Mouse (Mus musculus) lung, postnatal 0 days (tissue): ENCODE results near the gene Hibadh. TPM values are rescaled to one million over a fixed set of nuclear protein-coding genes. Genes with fewer than 3 reads are reported as not detected.
"Not testable (repeated sequence)": the region's sequence is repeated elsewhere in the genome, so short reads cannot be mapped to it uniquely, and the experiment has no call there.

ENCODE experiments used
- ATAC-seq: fragments of 200-750 bp; cut with Nextera tagmentation; 2 replicates; pipeline ENCODE4 v1.8.0; 2017; ENCODE audit warnings: moderate library complexity
- DNase-seq: peaks from one replicate; pipeline ENCODE4 v3.0.0-alpha.2; 2016; ENCODE audit warnings: low spot score
- H3K27ac ChIP-seq: fragments of 300-500 bp; sonication (generic); 2 replicates; pipeline ENCODE4 v1.5.1; 2014; ENCODE audit warnings: antibody characterized with exemption, mild to moderate bottlenecking, low read length, mixed read lengths
- H3K27me3 ChIP-seq: fragments of 300-500 bp; sonication (generic); replicated peaks from 2 replicates; pipeline ENCODE4 v1.6.1; 2014; ENCODE audit warnings: low read length, mixed read lengths; ENCODE audit not compliant: insufficient read depth
- H3K36me3 ChIP-seq: fragments of 300-500 bp; sonication (generic); 2 replicates; pipeline ENCODE4 v1.6.1; 2014; ENCODE audit warnings: low read length, mixed read lengths; ENCODE audit not compliant: insufficient read depth
- H3K4me1 ChIP-seq: fragments of 300-500 bp; sonication (generic); 2 replicates; pipeline ENCODE4 v1.6.1; 2014; ENCODE audit warnings: antibody characterized with exemption, low read depth, low read length, mixed read lengths; ENCODE audit not compliant: insufficient read depth
- H3K4me2 ChIP-seq: fragments of 300-500 bp; sonication (generic); replicated peaks from 2 replicates; pipeline ENCODE4 v1.6.1; 2014; ENCODE audit warnings: low read depth, mild to moderate bottlenecking, low read length, moderate library complexity, mixed read lengths
- H3K4me3 ChIP-seq: fragments of 300-500 bp; sonication (generic); 2 replicates; pipeline ENCODE4 v1.5.1; 2014; ENCODE audit warnings: low read depth, low read length
- H3K9ac ChIP-seq: fragments of 300-500 bp; sonication (generic); replicated peaks from 2 replicates; pipeline ENCODE4 v1.6.1; 2014; ENCODE audit warnings: low read depth, mild to moderate bottlenecking
- H3K9me3 ChIP-seq: fragments of 300-500 bp; sonication (generic); 2 replicates; pipeline ENCODE4 v1.6.1; 2016; ENCODE audit warnings: low read length, mixed read lengths
- CTCF ChIP-seq: IDR thresholded peaks from 2 replicates; pipeline ENCODE4 v1.5.1; 2016; ENCODE audit warnings: antibody characterized with exemption, mild to moderate bottlenecking
- EP300 ChIP-seq: IDR thresholded peaks from 2 replicates; pipeline ENCODE4 v1.6.1; 2016; ENCODE audit warnings: antibody characterized with exemption, mild to moderate bottlenecking, control low read depth
- WGBS: fragments of 180-500 bp; shearing (Covaris S2); extraction: QIAGEN DNeasy Blood & Tissue Kit; methylation state at CpG from one replicate; pipeline ENCODE4 v1.1.7; 2014; 5-methylcytosine and 5-hydroxymethylcytosine counted together
- polyA plus RNA-seq: library from polyadenylated mRNA; unstranded; fragments of >200 nt; fragmentation: Nextera tagmentation; extraction: Ambion mirVana; gene quantifications from 2 replicates; pipeline ENCODE4 v1.2.1, GENCODE M21; 2015

Gene Hibadh
- polyA plus RNA-seq, 1 experiment from 2014 or later = 113 TPM

DNA sequence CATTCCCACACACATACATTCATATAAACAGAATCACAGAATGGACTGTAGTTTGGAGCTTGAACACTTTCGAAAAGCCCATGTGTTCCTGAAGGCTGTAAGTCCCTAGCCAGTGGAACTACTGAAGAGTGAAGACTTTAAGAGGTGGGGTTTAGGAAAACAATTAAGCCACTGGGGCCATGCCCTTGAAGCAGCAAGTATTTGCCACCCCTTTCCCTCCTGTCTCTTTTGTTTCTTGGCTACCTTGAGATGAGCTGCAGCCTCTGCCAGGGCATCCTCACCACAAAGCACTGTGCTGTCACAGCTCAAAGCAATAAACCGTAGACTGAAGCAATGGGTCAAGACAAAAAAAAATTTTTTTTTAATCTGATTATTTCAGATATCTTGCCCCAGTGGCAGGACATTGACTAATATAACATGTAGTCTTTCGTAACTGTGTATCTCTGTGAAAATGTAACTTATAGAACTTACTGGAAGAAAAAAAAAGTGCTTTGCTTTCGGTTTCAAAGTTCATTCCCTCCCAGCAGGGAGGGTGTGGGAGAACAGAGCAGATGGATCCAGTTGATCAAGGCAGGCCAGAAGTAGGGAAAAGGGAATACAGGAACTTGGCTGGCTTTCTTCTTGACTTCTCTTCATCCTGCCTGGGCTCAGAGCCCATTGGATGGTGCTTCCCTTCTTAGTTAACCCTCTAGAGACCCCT lies 35.2 kb upstream of the Hibadh start:
- no peaks in the 10 kb centered on the region for H3K4me1 ChIP-seq
- no peaks in the 10 kb centered on the region for H3K9me3 ChIP-seq
- no peak overlapping the region; the same call in 1 of the 2 replicates for H3K4me3 ChIP-seq
- H3K4me2 ChIP-seq = no peak overlapping the region; the same call in 1 of the 2 replicates
- 50% methylated on average over 4 of the region's 4 CpGs for WGBS
- DNase-seq = peak; percentile 75
- no peaks in the 10 kb centered on the region for H3K27me3 ChIP-seq
- ATAC-seq = peak; percentile 54
- H3K27ac ChIP-seq = peak overlapping the region; percentile 21; the same call in 1 of the 2 replicates
- H3K9ac ChIP-seq = no peak overlapping the region
- H3K36me3 ChIP-seq = no peaks in the 10 kb centered on the region
- TF ChIP-seq EP300 = no peak
- TF ChIP-seq CTCF = no peak

DNA sequence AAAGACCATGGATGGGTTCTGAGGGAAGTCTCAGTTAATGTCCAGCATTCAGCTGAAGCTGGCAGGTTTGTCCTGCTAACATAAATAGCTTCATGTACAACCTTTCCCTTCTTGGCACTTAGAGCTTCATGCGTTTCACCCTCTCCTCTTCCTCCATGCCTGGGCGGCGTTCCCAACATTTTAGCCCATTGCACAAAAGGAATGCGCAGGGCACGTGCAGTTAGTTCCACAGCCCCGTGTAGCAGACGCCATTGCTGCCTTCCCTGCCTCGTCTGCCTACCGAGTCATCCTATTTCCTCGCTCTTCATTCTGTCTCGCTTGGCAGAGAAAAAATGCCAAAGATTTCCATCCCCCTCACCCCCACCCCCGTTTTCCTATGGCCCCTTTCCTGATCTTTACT lies 34.4 kb upstream of the Hibadh start:
- Histone ChIP-seq H3K27me3 (no peaks in the 10 kb centered on the region), H3K9ac (no peak overlapping the region), H3K4me1 (no peaks in the 10 kb centered on the region), H3K9me3 (no peaks in the 10 kb centered on the region), H3K4me2 (no peak overlapping the region), H3K4me3 (no peak overlapping the region), H3K36me3 (no peaks in the 10 kb centered on the region), H3K27ac (no peak overlapping the region)
- ATAC-seq (no peak), DNase-seq (no peak)
- TF ChIP-seq CTCF (no peak), EP300 (no peak)
- WGBS = 59% methylated on average over 12 of the region's 12 CpGs

DNA sequence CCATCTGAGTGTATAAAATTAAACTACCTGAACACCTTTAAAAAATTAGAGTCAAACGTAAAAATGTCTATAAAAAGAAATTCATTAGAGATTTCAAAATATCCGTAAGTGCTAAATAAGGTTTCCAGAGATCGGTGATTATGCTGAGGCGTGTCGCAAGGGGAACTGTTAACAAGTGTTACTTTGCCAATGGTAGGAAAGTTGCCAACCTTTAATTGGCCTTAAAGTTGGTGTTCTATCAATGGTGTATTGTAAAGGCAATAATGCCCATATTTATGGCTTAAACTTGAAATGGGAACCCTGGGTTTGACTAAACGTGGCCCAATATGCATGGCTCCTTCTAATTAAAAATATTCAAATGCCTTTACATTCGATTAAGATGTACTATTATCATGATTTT lies 33.5 kb upstream of the Hibadh start:
- TF ChIP-seq EP300 (no peak), CTCF (no peak)
- no peaks in the 10 kb centered on the region for H3K9me3 ChIP-seq
- no peak for ATAC-seq
- WGBS = 73% methylated on average over 7 of the region's 7 CpGs
- no peak overlapping the region for H3K9ac ChIP-seq
- H3K4me2 ChIP-seq = no peak overlapping the region
- H3K27ac ChIP-seq = no peak overlapping the region
- no peak for DNase-seq
- H3K36me3 ChIP-seq = no peaks in the 10 kb centered on the region
- no peaks in the 10 kb centered on the region for H3K4me1 ChIP-seq
- H3K27me3 ChIP-seq = no peaks in the 10 kb centered on the region
- no peak overlapping the region for H3K4me3 ChIP-seq

DNA sequence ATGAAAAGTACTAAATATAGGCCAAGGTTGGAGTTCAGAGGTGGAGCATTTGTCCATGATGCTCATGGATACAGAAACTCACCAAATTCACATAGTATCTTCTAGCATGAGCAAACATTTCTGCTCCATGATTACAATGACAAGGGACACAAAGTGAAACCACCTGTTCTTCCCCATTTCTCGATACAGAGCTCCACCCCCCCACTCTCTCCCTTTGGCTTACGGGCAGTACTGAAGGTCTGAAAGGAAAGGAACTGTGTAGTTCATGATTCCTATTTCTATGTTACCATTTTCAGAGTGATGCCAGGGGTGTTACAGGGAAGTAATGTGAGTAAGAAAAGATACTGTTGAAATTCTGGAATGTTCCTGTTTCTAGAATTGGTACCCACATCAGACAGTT lies 32.4 kb upstream of the Hibadh start:
- Histone ChIP-seq H3K27me3 (no peaks in the 10 kb centered on the region), H3K4me3 (no peak overlapping the region), H3K4me1 (no peaks in the 10 kb centered on the region), H3K36me3 (no peaks in the 10 kb centered on the region), H3K27ac (no peak overlapping the region), H3K9ac (no peak overlapping the region), H3K9me3 (no peaks in the 10 kb centered on the region), H3K4me2 (no peak overlapping the region)
- TF ChIP-seq CTCF (no peak), EP300 (no peak)
- 60% methylated on average over 2 of the region's 2 CpGs for WGBS
- ATAC-seq (no peak), DNase-seq (peak; percentile 12)

DNA sequence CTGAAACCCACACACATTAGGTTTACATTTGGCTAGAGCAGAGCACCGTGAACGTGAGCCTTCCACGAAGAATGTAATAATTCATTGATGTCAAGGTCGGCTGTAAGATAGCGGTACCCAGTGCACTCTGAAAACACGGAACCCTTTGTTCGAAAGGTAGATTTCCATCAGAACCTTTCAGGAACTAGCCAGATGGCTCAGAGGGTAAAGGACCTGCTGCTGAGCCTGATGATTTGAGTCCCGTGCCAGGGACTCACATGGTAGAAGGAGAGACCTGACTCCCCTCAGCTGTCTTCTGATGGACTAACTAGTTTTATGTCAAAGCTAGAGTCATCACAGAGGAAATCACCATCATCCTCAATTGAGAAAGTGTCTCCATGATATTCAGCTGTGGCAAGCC lies 31.6 kb upstream of the Hibadh start:
- no peaks in the 10 kb centered on the region for H3K4me1 ChIP-seq
- 57% methylated on average over 8 of the region's 8 CpGs for WGBS
- DNase-seq (no peak), ATAC-seq (no peak)
- H3K4me3 ChIP-seq = no peak overlapping the region
- H3K27ac ChIP-seq = no peak overlapping the region
- TF ChIP-seq EP300 (no peak), CTCF (no peak)
- H3K36me3 ChIP-seq = no peaks in the 10 kb centered on the region
- no peaks in the 10 kb centered on the region for H3K27me3 ChIP-seq
- no peak overlapping the region for H3K9ac ChIP-seq
- H3K4me2 ChIP-seq = no peak overlapping the region
- no peaks in the 10 kb centered on the region for H3K9me3 ChIP-seq

DNA sequence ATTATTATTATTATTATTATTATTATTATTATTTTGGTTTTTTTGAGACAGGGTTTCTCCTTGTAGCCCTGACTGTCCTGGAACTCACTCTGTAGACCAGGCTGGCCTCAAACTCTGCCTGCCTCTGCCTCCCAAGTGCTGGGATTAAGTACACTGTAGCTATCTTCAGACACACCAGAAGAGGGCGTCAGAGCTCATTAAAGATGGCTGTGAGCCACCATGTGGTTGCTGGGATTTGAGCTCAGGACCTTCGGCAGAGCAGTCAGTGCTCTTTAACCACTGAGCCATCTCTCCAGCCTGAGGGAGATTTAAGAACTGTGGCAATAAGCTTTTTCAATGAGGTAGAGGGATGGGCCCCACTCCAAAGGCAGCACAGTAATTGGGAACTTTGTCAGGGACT lies 29.7 kb upstream of the Hibadh start:
- H3K36me3 ChIP-seq, H3K4me2 ChIP-seq, H3K27ac ChIP-seq, ATAC-seq, H3K9me3 ChIP-seq, H3K27me3 ChIP-seq, H3K9ac ChIP-seq, DNase-seq, H3K4me1 ChIP-seq, H3K4me3 ChIP-seq: not testable (repeated sequence)
- 37% methylated on average over 2 of the region's 2 CpGs for WGBS
- TF ChIP-seq CTCF = 0 out of 2 replicates have a peak, but pooled peaks have one; percentile 4

DNA sequence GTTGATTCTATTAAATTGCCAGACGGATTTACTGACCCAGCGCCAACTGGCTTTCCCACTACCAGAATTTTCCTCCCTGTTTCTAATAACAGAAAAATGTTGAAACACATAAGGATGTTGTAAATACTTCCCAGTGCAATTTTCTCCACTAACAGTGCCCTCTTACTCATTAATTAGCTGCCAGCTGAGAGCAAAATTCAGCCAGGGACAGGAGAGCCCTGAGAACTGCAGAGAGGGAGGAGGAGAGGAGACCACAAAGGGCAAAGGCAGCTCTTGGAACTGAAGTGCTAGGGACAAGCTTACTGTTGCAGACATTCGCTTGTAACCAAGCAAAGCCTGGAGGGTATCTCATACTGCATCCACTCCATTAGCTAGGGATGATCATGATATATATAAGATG lies 27.5 kb upstream of the Hibadh start:
- Histone ChIP-seq H3K36me3 (no peaks in the 10 kb centered on the region), H3K27ac (no peak overlapping the region), H3K4me1 (no peaks in the 10 kb centered on the region), H3K9ac (no peak overlapping the region), H3K9me3 (no peaks in the 10 kb centered on the region), H3K4me3 (no peak overlapping the region), H3K27me3 (no peaks in the 10 kb centered on the region), H3K4me2 (no peak overlapping the region)
- TF ChIP-seq CTCF (no peak), EP300 (no peak)
- peak; percentile 5 for DNase-seq
- WGBS = 65% methylated on average over 3 of the region's 3 CpGs
- ATAC-seq = no peak
